Mouse (Mus musculus) kidney, adult 2 months (tissue): ENCODE measurements around the gene Lce1m.

Experiments used
- CTCF ChIP-seq: fragments of 200-500 bp; conservative IDR thresholded peaks from 2 replicates; pipeline ENCODE4 v1.5.1; 2011; ENCODE audit warnings: low read depth, mild to moderate bottlenecking, control low read depth, low read length, moderate library complexity, mixed read lengths; ENCODE audit not compliant: insufficient read depth, insufficient read length
- POLR2A ChIP-seq: fragments of 200-500 bp; IDR thresholded peaks from one replicate; pipeline ENCODE4 v1.6.1; 2011; ENCODE audit warnings: low read depth, low read length, control low read depth

- TF ChIP-seq POLR2A, result no peak
- TF ChIP-seq CTCF, result no peak
Measured at GRCm38 (mm10) chr3:93014871-93015270, 4.0 kb downstream of the Lce1m start.
